Mouse (Mus musculus) yolk sac, embryonic 10.5 days (tissue): ENCODE measurements around the gene Lrrc18.

Source experiments
- DNase-seq: peaks from one replicate; pipeline ENCODE4 v3.0.0-alpha.2; 2017; ENCODE audit warnings: low spot score

Gene Lrrc18

GRCm38 (mm10) chr14:32991082-32991481 lies at the start of gene Lrrc18:
Lrrc18 (plus strand) TSS chr14:32991382.
- no peak for DNase-seq

- DNase-seq = no peak
Observed at GRCm38 (mm10) chr14:32947512-32947911, 43.7 kb upstream of the Lrrc18 start.

- DNase-seq = no peak
Observed at GRCm38 (mm10) chr14:32950312-32951301, 40.6 kb upstream of the Lrrc18 start.

- DNase-seq = no peak
Observed at GRCm38 (mm10) chr14:32956486-32956885, 34.7 kb upstream of the Lrrc18 start.

- peak; percentile 71 for DNase-seq
Observed at GRCm38 (mm10) chr14:32958671-32959070, 32.5 kb upstream of the Lrrc18 start.

GRCm38 (mm10) chr14:32960481-32960880 lies 30.7 kb upstream of the Lrrc18 start:
- DNase-seq = peak; percentile 51

- no peak for DNase-seq
Observed at GRCm38 (mm10) chr14:32964742-32965141, 26.4 kb upstream of the Lrrc18 start.

GRCm38 (mm10) chr14:32970700-32971099 lies 20.5 kb upstream of the Lrrc18 start:
- DNase-seq = peak; percentile 77

- no peak for DNase-seq
Observed at GRCm38 (mm10) chr14:32984176-32984738, 6.9 kb upstream of the Lrrc18 start.

GRCm38 (mm10) chr14:32986659-32987058 lies 4.5 kb upstream of the Lrrc18 start:
- no peak for DNase-seq

- DNase-seq = peak; percentile 37
Observed at GRCm38 (mm10) chr14:32994954-32995636, 3.9 kb downstream of the Lrrc18 start.

GRCm38 (mm10) chr14:32999511-32999910 lies 8.3 kb downstream of the Lrrc18 start:
- DNase-seq = no peak

GRCm38 (mm10) chr14:33000112-33000979 lies 9.2 kb downstream of the Lrrc18 start:
- no peak for DNase-seq

GRCm38 (mm10) chr14:33005114-33005513 lies 13.9 kb downstream of the Lrrc18 start:
- no peak for DNase-seq

- DNase-seq = no peak
Observed at GRCm38 (mm10) chr14:33007638-33008037, 16.5 kb downstream of the Lrrc18 start.

- no peak for DNase-seq
Observed at GRCm38 (mm10) chr14:33019050-33019449, 27.9 kb downstream of the Lrrc18 start.

GRCm38 (mm10) chr14:33019606-33020005 lies 28.4 kb downstream of the Lrrc18 start:
- DNase-seq = no peak

- DNase-seq = no peak
Observed at GRCm38 (mm10) chr14:33030849-33031248, 39.7 kb downstream of the Lrrc18 start.

- DNase-seq = no peak
Observed at GRCm38 (mm10) chr14:33033424-33033823, 42.2 kb downstream of the Lrrc18 start.

GRCm38 (mm10) chr14:33035386-33035785 lies 44.2 kb downstream of the Lrrc18 start:
- DNase-seq = no peak

- DNase-seq = no peak
Observed at GRCm38 (mm10) chr14:33036811-33037210, 45.6 kb downstream of the Lrrc18 start.

GRCm38 (mm10) chr14:33045217-33045616 lies 54.0 kb downstream of the Lrrc18 start:
- no peak for DNase-seq
